Mouse (Mus musculus) lung, adult 10 weeks (tissue): Measurements from ENCODE around the gene Mylpf. TPM values are rescaled to one million over a fixed set of nuclear protein-coding genes. Genes with fewer than 3 reads are reported as not detected.

Experiments used
- polyA plus RNA-seq: library from polyadenylated mRNA; stranded (reverse); fragments of 350-450 nt; fragmentation: Illumina TruSeq; extraction: RNeasy Lipid Tissue Mini Kit (QIAGEN cat#74804); gene quantifications from one replicate; pipeline ENCODE4 v1.2.3, GENCODE M21; 2014; ENCODE audit warnings: low read depth, low replicate concordance; ENCODE audit not compliant: insufficient read depth

Mylpf gene
- 4.2 TPM for polyA plus RNA-seq

GRCm38 (mm10) chr7:127208553-127209438, at the start of gene Mylpf:
TSS of gene Mylpf (plus strand) at chr7:127208890.

GRCm38 (mm10) chr7:127195544-127196295, 13.0 kb upstream of the Mylpf start, which contains the start of gene Cd2bp2:
TSS of gene Cd2bp2 (minus strand) at chr7:127196050.

GRCm38 (mm10) chr7:127208295-127208552, 466 bp upstream of the Mylpf start, which contains the start of gene Tbc1d10b:
TSS of gene Tbc1d10b (minus strand) at chr7:127208468.

GRCm38 (mm10) chr7:127232622-127233367, 24.1 kb downstream of the Mylpf start, which contains the start of the genes Zfp553 and Sept1:
TSS of gene Zfp553 (plus strand) at chr7:127233061.
TSS of gene Sept1 (minus strand) at chr7:127233130.

GRCm38 (mm10) chr7:127243870-127244657, 35.4 kb downstream of the Mylpf start, which contains the start of gene Zfp771:
TSS of gene Zfp771 (plus strand) at chr7:127244274.

GRCm38 (mm10) chr7:127260309-127261111, 51.8 kb downstream of the Mylpf start, which contains the start of gene Dctpp1:
TSS of gene Dctpp1 (minus strand) at chr7:127260709.

Other genes starting within 250 kb of the Mylpf start
- 102 TPM for gene Cdipt, start 233.0 kb upstream of the Mylpf start, polyA plus RNA-seq
- gene Cdiptos, start 232.8 kb upstream of the Mylpf start, polyA plus RNA-seq, result 4.1 TPM
- gene Mvp, start 194.3 kb upstream of the Mylpf start, polyA plus RNA-seq, result 46.3 TPM
- not detected for gene Pagr1b, start 192.4 kb upstream of the Mylpf start, polyA plus RNA-seq
- gene Pagr1a, start 191.5 kb upstream of the Mylpf start, polyA plus RNA-seq, result 10.9 TPM
- gene Gm42742, start 187.8 kb upstream of the Mylpf start, polyA plus RNA-seq, result 24.7 TPM
- 0.74 TPM for gene Prrt2, start 187.7 kb upstream of the Mylpf start, polyA plus RNA-seq
- gene Maz, start 181.9 kb upstream of the Mylpf start, polyA plus RNA-seq, result 57.2 TPM
- 0.95 TPM for gene Kif22, start 166.4 kb upstream of the Mylpf start, polyA plus RNA-seq
- gene Zg16, start 121.6 kb upstream of the Mylpf start, polyA plus RNA-seq, result not detected
- 23.2 TPM for gene AI467606, start 117.5 kb upstream of the Mylpf start, polyA plus RNA-seq
- 0.22 TPM for gene Qprt, start 86.7 kb upstream of the Mylpf start, polyA plus RNA-seq
- 10.0 TPM for gene Spn, start 71.1 kb upstream of the Mylpf start, polyA plus RNA-seq
- 33.6 TPM for gene Cd2bp2, start 12.8 kb upstream of the Mylpf start, polyA plus RNA-seq
- 16.9 TPM for gene Tbc1d10b, start 422 bp upstream of the Mylpf start, polyA plus RNA-seq
- gene Zfp553, start 24.2 kb downstream of the Mylpf start, polyA plus RNA-seq, result 5.6 TPM
- 23.5 TPM for gene Sept1, start 24.2 kb downstream of the Mylpf start, polyA plus RNA-seq
- 10.4 TPM for gene Zfp771, start 35.4 kb downstream of the Mylpf start, polyA plus RNA-seq
- gene Dctpp1, start 51.8 kb downstream of the Mylpf start, polyA plus RNA-seq, result 29.4 TPM
- 23.5 TPM for gene Sephs2, start 65.2 kb downstream of the Mylpf start, polyA plus RNA-seq
- 12.3 TPM for gene Itgal, start 87.4 kb downstream of the Mylpf start, polyA plus RNA-seq
- 12.4 TPM for gene Zfp768, start 136.7 kb downstream of the Mylpf start, polyA plus RNA-seq
- 6.3 TPM for gene Zfp747, start 167.2 kb downstream of the Mylpf start, polyA plus RNA-seq
- 2.7 TPM for gene 9130019O22Rik, start 178.3 kb downstream of the Mylpf start, polyA plus RNA-seq
- 3.5 TPM for gene E430018J23Rik, start 184.7 kb downstream of the Mylpf start, polyA plus RNA-seq
- gene Zfp764, start 197.9 kb downstream of the Mylpf start, polyA plus RNA-seq, result 7.3 TPM
- 11.8 TPM for gene Zfp688, start 213.2 kb downstream of the Mylpf start, polyA plus RNA-seq
- 1.7 TPM for gene Zfp689, start 240.3 kb downstream of the Mylpf start, polyA plus RNA-seq